Mouse (Mus musculus) E14TG2a.4 (cell line): ENCODE results near the gene Qrich2.
A peak's percentile ranks its signal among the peaks of the same experiment; 100 is the strongest.
"Not testable (repeated sequence)": the region's sequence is repeated elsewhere in the genome, so short reads cannot be mapped to it uniquely, and the experiment has no call there.

ENCODE experiments used
- H3K27me3 ChIP-seq: 2 replicates; pipeline ENCODE4 v1.6.1; 2014; ENCODE audit warnings: low read length, control low read depth; ENCODE audit not compliant: insufficient read depth
- H3K36me3 ChIP-seq: 2 replicates; pipeline ENCODE4 v1.6.1; 2014; ENCODE audit warnings: low read length, control low read depth; ENCODE audit not compliant: insufficient read depth
- H3K4me1 ChIP-seq: replicated peaks from 2 replicates; pipeline ENCODE4 v1.6.1; 2014; ENCODE audit warnings: low read depth, low read length, control low read depth
- H3K4me3 ChIP-seq: replicated peaks from 2 replicates; pipeline ENCODE4 v1.5.1; 2014; ENCODE audit warnings: mild to moderate bottlenecking, low read length
- H3K9me3 ChIP-seq: 2 replicates; pipeline ENCODE4 v1.6.1; 2014; ENCODE audit warnings: low read length, control low read depth
- CTCF ChIP-seq: conservative IDR thresholded peaks from 2 replicates; pipeline ENCODE4 v1.5.1; 2014; ENCODE audit warnings: low read length
- NANOG ChIP-seq: IDR thresholded peaks from 2 replicates; pipeline ENCODE4 v1.6.1; 2014; ENCODE audit warnings: borderline replicate concordance, low read length, mixed read lengths
- POU5F1 ChIP-seq: IDR thresholded peaks from 2 replicates; pipeline ENCODE4 v1.6.1; 2014; ENCODE audit warnings: low read length, borderline replicate concordance

Gene Qrich2

GRCm38 (mm10) chr11:116470249-116470648 is 4.2 kb upstream of the Qrich2 start:
- Histone ChIP-seq H3K36me3 (peaks cover 58% of the 10 kb centered on the region), H3K9me3 (no peaks in the 10 kb centered on the region), H3K27me3 (no peaks in the 10 kb centered on the region), H3K4me3 (no peak overlapping the region), H3K4me1 (peaks cover 50% of the 10 kb centered on the region)
- TF ChIP-seq NANOG (no peak), POU5F1 (no peak), CTCF (no peak)

- not testable (repeated sequence) for H3K9me3 ChIP-seq, H3K4me3 ChIP-seq, H3K27me3 ChIP-seq
- Histone ChIP-seq H3K36me3 (peaks cover 38% of the 10 kb centered on the region), H3K4me1 (peaks cover 48% of the 10 kb centered on the region)
These were observed 2.3 kb upstream of the Qrich2 start for GRCm38 (mm10) chr11:116468338-116468737.

DNA sequence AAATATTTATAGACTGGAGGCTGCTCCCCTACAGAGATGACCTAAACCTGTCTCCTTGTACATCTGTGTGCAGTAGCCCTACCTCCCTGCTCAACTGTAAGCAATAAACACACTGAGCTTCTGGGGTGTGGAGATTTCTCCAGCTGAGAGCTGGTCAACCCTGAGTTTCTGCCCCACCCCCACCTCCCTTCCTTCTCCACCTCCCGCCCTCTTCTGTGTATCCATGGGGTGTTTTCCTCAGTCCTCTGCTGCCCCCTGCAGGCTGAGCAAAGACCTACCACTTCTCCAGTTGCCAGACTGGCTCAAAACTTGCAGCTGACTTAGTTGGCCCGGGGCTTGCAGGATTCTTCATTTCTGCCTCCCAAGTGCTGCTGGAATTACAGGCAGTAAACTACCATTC is 2.2 kb downstream of the Qrich2 start:
- no peak overlapping the region for H3K4me3 ChIP-seq
- H3K4me1 ChIP-seq, result peaks cover 35% of the 10 kb centered on the region
- H3K9me3 ChIP-seq, result no peaks in the 10 kb centered on the region
- no peaks in the 10 kb centered on the region for H3K36me3 ChIP-seq
- H3K27me3 ChIP-seq, result no peaks in the 10 kb centered on the region
- TF ChIP-seq CTCF, result peak; percentile 57
- no peak for TF ChIP-seq POU5F1

- H3K4me3 ChIP-seq, result no peak overlapping the region
- H3K9me3 ChIP-seq, result no peaks in the 10 kb centered on the region
- peaks cover 39% of the 10 kb centered on the region for H3K4me1 ChIP-seq
- no peak for TF ChIP-seq CTCF
- no peak for TF ChIP-seq POU5F1
- TF ChIP-seq NANOG, result no peak
- H3K27me3 ChIP-seq, result no peaks in the 10 kb centered on the region
- no peaks in the 10 kb centered on the region for H3K36me3 ChIP-seq
These were observed 2.7 kb downstream of the Qrich2 start for GRCm38 (mm10) chr11:116463338-116463737.

GRCm38 (mm10) chr11:116459786-116460185 is 6.3 kb downstream of the Qrich2 start:
- TF ChIP-seq POU5F1 (no peak), CTCF (no peak), NANOG (no peak)
- H3K36me3 ChIP-seq, result no peaks in the 10 kb centered on the region
- no peaks in the 10 kb centered on the region for H3K9me3 ChIP-seq

DNA sequence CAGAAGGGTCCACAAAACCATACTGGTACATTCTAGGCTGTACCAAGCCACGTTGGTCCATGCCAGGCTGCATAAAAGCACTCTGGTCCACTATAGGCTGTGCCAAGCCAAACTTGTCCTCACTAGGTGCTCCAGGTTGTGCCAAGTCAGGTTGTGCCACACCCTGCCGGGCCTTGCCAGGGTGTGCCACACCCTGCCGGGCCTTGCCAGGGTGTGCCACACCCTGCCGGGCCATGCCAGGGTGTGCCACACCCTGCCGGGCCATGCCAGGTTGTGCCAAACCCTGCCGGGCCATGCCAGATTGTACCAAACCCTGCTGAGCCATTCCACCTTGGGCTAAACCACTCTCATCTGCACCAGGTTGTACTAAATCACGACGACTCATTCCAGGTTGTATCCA is 9.8 kb downstream of the Qrich2 start:
- Histone ChIP-seq H3K9me3 (no peaks in the 10 kb centered on the region), H3K27me3 (peaks cover 19% of the 10 kb centered on the region), H3K36me3 (no peaks in the 10 kb centered on the region), H3K4me3 (no peak overlapping the region), H3K4me1 (peaks cover 49% of the 10 kb centered on the region)
- TF ChIP-seq NANOG (no peak), POU5F1 (no peak), CTCF (no peak)

More at GRCm38 (mm10) chr11:116459786-116460185, 6.3 kb downstream of the Qrich2 start:
- Histone ChIP-seq H3K27me3 (peaks cover 10% of the 10 kb centered on the region), H3K4me3 (no peak overlapping the region), H3K4me1 (peaks cover 42% of the 10 kb centered on the region)

DNA sequence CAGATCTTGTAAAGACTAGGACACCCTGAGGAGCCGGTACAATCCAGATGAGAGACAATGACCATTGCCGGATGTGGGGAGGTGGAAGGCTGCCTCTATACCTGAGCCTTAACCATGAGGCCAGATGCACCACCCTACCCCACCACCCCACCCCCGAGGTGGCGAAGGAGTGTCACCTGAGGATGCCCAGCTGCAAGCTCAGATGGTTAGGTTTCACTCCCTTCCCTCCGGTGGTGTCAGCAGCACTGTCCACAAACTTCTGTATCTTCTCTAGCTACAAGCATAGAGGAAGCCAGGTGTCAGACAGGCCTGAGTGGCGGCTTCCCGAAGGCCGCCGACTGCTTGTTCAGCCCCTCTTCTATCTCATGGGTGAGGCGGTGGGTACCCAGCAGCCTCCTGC is 12.2 kb downstream of the Qrich2 start:
- H3K4me1 ChIP-seq, result peaks cover 33% of the 10 kb centered on the region
- peaks cover 15% of the 10 kb centered on the region for H3K9me3 ChIP-seq
- peaks cover 23% of the 10 kb centered on the region for H3K27me3 ChIP-seq
- TF ChIP-seq POU5F1, result no peak
- TF ChIP-seq CTCF, result no peak
- no peak for TF ChIP-seq NANOG
- H3K36me3 ChIP-seq, result no peaks in the 10 kb centered on the region
- H3K4me3 ChIP-seq, result 0 out of 2 replicates have a peak overlapping the region, but pooled peaks have one; percentile 23

DNA sequence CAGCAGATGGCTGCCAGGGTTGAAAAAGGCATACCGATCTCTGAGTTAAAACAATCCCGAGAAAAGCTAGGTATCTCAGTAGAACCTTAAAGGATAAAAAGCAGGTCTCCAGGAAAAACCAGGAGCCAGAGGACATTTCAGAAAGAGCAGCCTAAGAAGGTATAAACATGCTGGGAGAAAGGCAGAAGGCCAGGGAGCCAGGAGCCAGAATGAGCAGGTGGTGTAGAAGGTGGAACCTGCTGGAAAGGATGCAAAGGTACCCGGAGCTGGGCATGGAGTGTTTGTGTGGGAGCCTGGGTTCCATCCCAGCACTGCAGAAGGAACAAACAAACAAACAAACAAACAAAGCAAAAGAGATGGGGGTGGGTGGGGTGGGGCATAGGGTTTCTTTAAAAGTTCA is 16.7 kb downstream of the Qrich2 start:
- no peak for TF ChIP-seq NANOG
- TF ChIP-seq CTCF, result no peak
- TF ChIP-seq POU5F1, result no peak
- no peak overlapping the region for H3K4me3 ChIP-seq
- H3K27me3 ChIP-seq, result peaks cover 39% of the 10 kb centered on the region
- peaks cover 47% of the 10 kb centered on the region for H3K4me1 ChIP-seq
- H3K9me3 ChIP-seq, result peaks cover 15% of the 10 kb centered on the region
- no peaks in the 10 kb centered on the region for H3K36me3 ChIP-seq

GRCm38 (mm10) chr11:116447822-116448221 is 18.2 kb downstream of the Qrich2 start:
- Histone ChIP-seq H3K9me3 (peaks cover 15% of the 10 kb centered on the region), H3K4me3 (no peak overlapping the region), H3K36me3 (no peaks in the 10 kb centered on the region), H3K4me1 (peaks cover 50% of the 10 kb centered on the region), H3K27me3 (peaks cover 31% of the 10 kb centered on the region)
- no peak for TF ChIP-seq NANOG
- no peak for TF ChIP-seq CTCF
- TF ChIP-seq POU5F1, result no peak
